Mouse (Mus musculus): ENCODE data around the gene Hoxb7.

GRCm38 (mm10) chr11:96334998-96335397 lies 48.6 kb downstream of the Hoxb7 start:
- TF ChIP-seq CTCF (IDR thresholded peaks at IDR 0.05; ENCODE audit: low read depth) = no peak
- TF ChIP-seq EP300 (IDR thresholded peaks at IDR 0.05; ENCODE audit: low read depth) = no peak

Measured in liver, embryonic 14.5 days (tissue).